Mouse (Mus musculus) G1E (cell line): Measurements from ENCODE around the gene Msh3.

Experiments
- CTCF ChIP-seq: IDR thresholded peaks from 2 replicates; pipeline ENCODE4 v1.5.1; 2012; ENCODE audit warnings: low read depth, low read length, inconsistent platforms, mixed read lengths
- GATA1 ChIP-seq: IDR thresholded peaks from 2 replicates; pipeline ENCODE4 v1.6.1; 2012; ENCODE audit warnings: borderline replicate concordance, low read length, inconsistent platforms, mixed read lengths
- POLR2AphosphoS5 ChIP-seq: IDR thresholded peaks from 2 replicates; pipeline ENCODE4 v1.6.1; 2012; ENCODE audit warnings: low read depth, low read length, inconsistent platforms; ENCODE audit not compliant: insufficient replicate concordance
- TAL1 ChIP-seq: conservative IDR thresholded peaks from 2 replicates; pipeline ENCODE4 v1.6.1; 2012; ENCODE audit warnings: low read depth, low read length, inconsistent platforms, mixed read lengths

DNA sequence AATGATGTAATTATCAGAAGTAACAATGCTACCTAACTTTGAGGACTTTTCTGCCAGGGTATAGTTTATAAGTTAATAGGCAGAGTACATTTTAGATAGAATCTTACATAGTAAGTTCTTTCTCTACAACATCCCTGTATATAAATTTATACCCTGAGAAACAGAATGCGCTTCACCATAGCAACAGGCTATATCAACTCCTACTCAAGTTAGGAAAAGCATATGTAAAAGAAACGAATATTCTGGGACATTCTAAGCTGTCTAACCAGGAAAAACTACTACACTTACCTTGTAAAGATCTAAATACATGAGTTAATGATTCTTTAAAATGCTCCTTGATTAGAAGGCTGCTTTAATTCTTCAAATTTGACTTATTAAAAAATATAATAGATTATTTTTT is 107.2 kb downstream of the Msh3 start:
- TF ChIP-seq CTCF = no peak
- no peak for TF ChIP-seq GATA1
- TF ChIP-seq POLR2AphosphoS5 = no peak
- no peak for TF ChIP-seq TAL1
